Mouse (Mus musculus): Measurements from ENCODE around the gene Crk. TPM values are rescaled to one million over a fixed set of nuclear protein-coding genes. Genes with fewer than 3 reads are reported as not detected.

Crk gene
- polyA plus RNA-seq, 1 experiment from 2014 or later = 83.8 TPM

GRCm38 (mm10) chr11:75650958-75651425 is 28.1 kb upstream of the Crk start:
- H3K36me3 ChIP-seq (ENCODE audit: insufficient read depth, low read length) = 0 out of 2 replicates have a peak, but pooled peaks cover 6% of the 10 kb centered on the region
- peak overlapping the region; percentile 97 for H3K27ac ChIP-seq (ENCODE audit: low read length)
- H3K9ac ChIP-seq (replicated peaks; ENCODE audit: low read depth) = 0 out of 2 replicates have a peak overlapping the region, but pooled peaks have one; percentile 79
- TF ChIP-seq EP300 (IDR thresholded peaks at IDR 0.05) = 0 out of 2 replicates have a peak, but pooled peaks have one; percentile 20
- no peak for TF ChIP-seq CTCF (IDR thresholded peaks at IDR 0.05)
- H3K4me2 ChIP-seq (replicated peaks; ENCODE audit: low read depth, low read length) = peak overlapping the region; percentile 73
- peaks cover 33% of the 10 kb centered on the region for H3K4me1 ChIP-seq (ENCODE audit: insufficient read depth, low read depth, low read length)
- 38% methylated on average over 13 of the region's 13 CpGs for WGBS
- DNase-seq (ENCODE audit: low spot score) (peak; percentile 31), ATAC-seq (no peak)
- no peaks in the 10 kb centered on the region for H3K27me3 ChIP-seq (replicated peaks; ENCODE audit: insufficient read depth, low read length)
- H3K9me3 ChIP-seq (ENCODE audit: low read length) = no peaks in the 10 kb centered on the region
- H3K4me3 ChIP-seq (ENCODE audit: low read depth, low read length) = peak overlapping the region; percentile 73

- no peaks in the 10 kb centered on the region for H3K27me3 ChIP-seq (replicated peaks; ENCODE audit: insufficient read depth, low read length)
- ATAC-seq (peak; percentile 57), DNase-seq (ENCODE audit: low spot score) (peak; percentile 88)
- peak overlapping the region; percentile 73 for H3K4me3 ChIP-seq (ENCODE audit: low read depth, low read length)
- WGBS = 0% methylated on average over 47 of the region's 54 CpGs
- H3K4me2 ChIP-seq (replicated peaks; ENCODE audit: low read depth, low read length) = peak overlapping the region; percentile 73
- peak overlapping the region; percentile 79 for H3K9ac ChIP-seq (replicated peaks; ENCODE audit: low read depth)
- H3K4me1 ChIP-seq (ENCODE audit: insufficient read depth, low read depth, low read length) = peaks cover 33% of the 10 kb centered on the region
- peak overlapping the region; percentile 97 for H3K27ac ChIP-seq (ENCODE audit: low read length)
- TF ChIP-seq EP300 (IDR thresholded peaks at IDR 0.05) (0 out of 2 replicates have a peak, but pooled peaks have one; percentile 15), CTCF (IDR thresholded peaks at IDR 0.05) (0 out of 2 replicates have a peak, but pooled peaks have one; percentile 18)
- H3K36me3 ChIP-seq (ENCODE audit: insufficient read depth, low read length) = 0 out of 2 replicates have a peak, but pooled peaks cover 4% of the 10 kb centered on the region
- H3K9me3 ChIP-seq (ENCODE audit: low read length) = no peaks in the 10 kb centered on the region
These were observed 27.4 kb upstream of the Crk start for GRCm38 (mm10) chr11:75651426-75652221.

- peak overlapping the region; percentile 79 for H3K9ac ChIP-seq (replicated peaks; ENCODE audit: low read depth)
These were observed 26.7 kb upstream of the Crk start for GRCm38 (mm10) chr11:75652222-75652941.

GRCm38 (mm10) chr11:75652942-75653684 is 25.9 kb upstream of the Crk start:
- Histone ChIP-seq H3K4me3 (ENCODE audit: low read depth, low read length) (peak overlapping the region; percentile 73), H3K27ac (ENCODE audit: low read length) (peak overlapping the region; percentile 97), H3K27me3 (replicated peaks; ENCODE audit: insufficient read depth, low read length) (no peaks in the 10 kb centered on the region), H3K9ac (replicated peaks; ENCODE audit: low read depth) (peak overlapping the region; percentile 35; the same call in 1 of the 2 replicates), H3K4me1 (ENCODE audit: insufficient read depth, low read depth, low read length) (peaks cover 40% of the 10 kb centered on the region), H3K36me3 (ENCODE audit: insufficient read depth, low read length) (no peaks in the 10 kb centered on the region), H3K9me3 (ENCODE audit: low read length) (no peaks in the 10 kb centered on the region), H3K4me2 (replicated peaks; ENCODE audit: low read depth, low read length) (peak overlapping the region; percentile 73)
- TF ChIP-seq EP300 (IDR thresholded peaks at IDR 0.05) (no peak), CTCF (IDR thresholded peaks at IDR 0.05) (peak; percentile 57)
- DNase-seq (ENCODE audit: low spot score) (peak; percentile 85), ATAC-seq (peak; percentile 1; the same call in 1 of the 2 replicates)
- 32% methylated on average over 14 of the region's 14 CpGs for WGBS

More at GRCm38 (mm10) chr11:75652222-75652941, 26.7 kb upstream of the Crk start:
- TF ChIP-seq CTCF (IDR thresholded peaks at IDR 0.05) = peak; percentile 39
- TF ChIP-seq EP300 (IDR thresholded peaks at IDR 0.05) = no peak
- H3K9me3 ChIP-seq (ENCODE audit: low read length) = no peaks in the 10 kb centered on the region
- no peak for DNase-seq (ENCODE audit: low spot score)
- peak overlapping the region; percentile 97 for H3K27ac ChIP-seq (ENCODE audit: low read length)
- peak overlapping the region; percentile 73 for H3K4me3 ChIP-seq (ENCODE audit: low read depth, low read length)
- peaks cover 39% of the 10 kb centered on the region for H3K4me1 ChIP-seq (ENCODE audit: insufficient read depth, low read depth, low read length)
- H3K4me2 ChIP-seq (replicated peaks; ENCODE audit: low read depth, low read length) = peak overlapping the region; percentile 73
- ATAC-seq = no peak
- 22% methylated on average over 20 of the region's 20 CpGs for WGBS
- H3K27me3 ChIP-seq (replicated peaks; ENCODE audit: insufficient read depth, low read length) = no peaks in the 10 kb centered on the region
- no peaks in the 10 kb centered on the region for H3K36me3 ChIP-seq (ENCODE audit: insufficient read depth, low read length)

- 1% methylated on average over 39 of the region's 45 CpGs for WGBS
- Histone ChIP-seq H3K4me1 (ENCODE audit: insufficient read depth, low read depth, low read length) (peaks cover 40% of the 10 kb centered on the region), H3K4me2 (replicated peaks; ENCODE audit: low read depth, low read length) (peak overlapping the region; percentile 73), H3K9me3 (ENCODE audit: low read length) (no peaks in the 10 kb centered on the region), H3K4me3 (ENCODE audit: low read depth, low read length) (peak overlapping the region; percentile 73), H3K36me3 (ENCODE audit: insufficient read depth, low read length) (no peaks in the 10 kb centered on the region; the same call in 1 of the 2 replicates), H3K9ac (replicated peaks; ENCODE audit: low read depth) (peak overlapping the region; percentile 35), H3K27ac (ENCODE audit: low read length) (peak overlapping the region; percentile 97), H3K27me3 (replicated peaks; ENCODE audit: insufficient read depth, low read length) (no peaks in the 10 kb centered on the region)
- peak; percentile 71 for ATAC-seq
- DNase-seq (ENCODE audit: low spot score) = peak; percentile 96
- TF ChIP-seq EP300 (IDR thresholded peaks at IDR 0.05) (no peak), CTCF (IDR thresholded peaks at IDR 0.05) (peak; percentile 31; the same call in 1 of the 2 replicates)
These were observed 25.1 kb upstream of the Crk start for GRCm38 (mm10) chr11:75653781-75654470.
